Mouse (Mus musculus) small intestine, adult 2 months (tissue): ENCODE results near the gene Kndc1. TPM values are rescaled to one million over a fixed set of nuclear protein-coding genes. Genes with fewer than 3 reads are reported as not detected.

ENCODE experiments used
- H3K27ac ChIP-seq: fragments of 200-500 bp; 2 replicates; pipeline ENCODE4 v1.5.1; 2012; ENCODE audit warnings: low read depth, low read length, control low read depth, inconsistent platforms; ENCODE audit not compliant: insufficient read depth
- H3K27me3 ChIP-seq: fragments of 200-500 bp; 2 replicates; pipeline ENCODE4 v1.6.1; 2012; ENCODE audit warnings: mild to moderate bottlenecking, moderate library complexity, low read length, inconsistent platforms; ENCODE audit not compliant: control insufficient read depth, insufficient read depth
- H3K36me3 ChIP-seq: fragments of 200-500 bp; 2 replicates; pipeline ENCODE4 v1.6.1; 2012; ENCODE audit warnings: mild to moderate bottlenecking, low read length, control low read depth, inconsistent platforms; ENCODE audit not compliant: control insufficient read depth, insufficient read depth
- H3K4me1 ChIP-seq: fragments of 200-500 bp; 2 replicates; pipeline ENCODE4 v1.6.1; 2012; ENCODE audit warnings: low read length, inconsistent platforms, mixed read lengths; ENCODE audit not compliant: control insufficient read depth, insufficient read depth, insufficient read length
- H3K4me3 ChIP-seq: fragments of 200-500 bp; 2 replicates; pipeline ENCODE4 v1.5.1; 2012; ENCODE audit warnings: low read depth, mild to moderate bottlenecking, control low read depth, inconsistent platforms, low read length, moderate library complexity
- CTCF ChIP-seq: fragments of 200-500 bp; IDR thresholded peaks from 2 replicates; pipeline ENCODE4 v1.5.1; 2012; ENCODE audit warnings: low read depth, mild to moderate bottlenecking, control low read depth, inconsistent platforms, low read length, moderate library complexity, mixed read lengths; ENCODE audit not compliant: insufficient replicate concordance, insufficient read length; ENCODE audit errors: extremely low read depth
- POLR2A ChIP-seq: fragments of 200-500 bp; IDR thresholded peaks from 2 replicates; pipeline ENCODE4 v1.6.1; 2012; ENCODE audit warnings: low read depth, mild to moderate bottlenecking, control low read depth, inconsistent platforms, low read length, moderate library complexity
- WGBS: fragments of 180-500 bp; shearing (Covaris S2); methylation state at CpG from one replicate; pipeline ENCODE4 v1.1.7; 2018; 5-methylcytosine and 5-hydroxymethylcytosine counted together
- polyA plus RNA-seq: library from polyadenylated mRNA; depleted of rRNA; stranded (reverse); fragments of >200 nt; gene quantifications from 2 replicates; pipeline ENCODE4 v1.2.3, GENCODE M21; 2012

Gene Kndc1
- polyA plus RNA-seq, 1 experiment, result 0.16 TPM

DNA sequence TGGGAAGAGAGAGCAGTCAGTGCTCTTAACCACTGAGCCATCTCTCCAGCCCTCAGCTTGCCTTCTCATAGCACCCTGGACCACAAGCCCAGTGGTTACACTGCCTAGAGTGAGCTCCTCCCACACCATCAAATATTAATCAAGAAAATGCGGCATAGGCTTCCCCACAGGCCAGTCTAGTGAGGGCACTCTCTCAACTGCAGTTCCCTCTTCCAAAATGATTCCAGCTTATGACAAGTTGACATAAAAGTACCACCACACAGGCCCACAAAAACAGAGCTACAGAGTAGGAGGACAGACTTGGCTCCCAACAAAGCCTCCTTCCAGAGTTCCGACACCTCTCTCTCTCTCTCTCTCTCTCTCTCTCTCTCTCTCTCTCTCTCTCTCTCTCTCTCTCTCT lies 31.4 kb upstream of the Kndc1 start:
- no peak for TF ChIP-seq POLR2A
- no peak for TF ChIP-seq CTCF
- 58% methylated on average over 2 of the region's 2 CpGs for WGBS
- H3K4me3 ChIP-seq, result no peak overlapping the region

GRCm38 (mm10) chr7:139864253-139864652 lies 30.2 kb upstream of the Kndc1 start:
- Histone ChIP-seq H3K27me3 (no peaks in the 10 kb centered on the region), H3K27ac (no peak overlapping the region), H3K4me3 (no peak overlapping the region), H3K36me3 (no peaks in the 10 kb centered on the region), H3K4me1 (no peaks in the 10 kb centered on the region)
- TF ChIP-seq CTCF, result no peak
- TF ChIP-seq POLR2A, result no peak
- 35% methylated on average over 2 of the region's 2 CpGs for WGBS

More for the DNA sequence above, 31.4 kb upstream of the Kndc1 start:
- Histone ChIP-seq H3K27me3 (no peaks in the 10 kb centered on the region), H3K4me1 (no peaks in the 10 kb centered on the region), H3K36me3 (no peaks in the 10 kb centered on the region), H3K27ac (no peak overlapping the region)

- Histone ChIP-seq H3K4me3 (no peak overlapping the region), H3K27me3 (no peaks in the 10 kb centered on the region), H3K27ac (no peak overlapping the region), H3K4me1 (no peaks in the 10 kb centered on the region), H3K36me3 (no peaks in the 10 kb centered on the region)
- WGBS, result 41% methylated on average over 1 of the region's 1 CpGs
- no peak for TF ChIP-seq POLR2A
- no peak for TF ChIP-seq CTCF
These were observed 29.6 kb upstream of the Kndc1 start for GRCm38 (mm10) chr7:139864871-139865270.

DNA sequence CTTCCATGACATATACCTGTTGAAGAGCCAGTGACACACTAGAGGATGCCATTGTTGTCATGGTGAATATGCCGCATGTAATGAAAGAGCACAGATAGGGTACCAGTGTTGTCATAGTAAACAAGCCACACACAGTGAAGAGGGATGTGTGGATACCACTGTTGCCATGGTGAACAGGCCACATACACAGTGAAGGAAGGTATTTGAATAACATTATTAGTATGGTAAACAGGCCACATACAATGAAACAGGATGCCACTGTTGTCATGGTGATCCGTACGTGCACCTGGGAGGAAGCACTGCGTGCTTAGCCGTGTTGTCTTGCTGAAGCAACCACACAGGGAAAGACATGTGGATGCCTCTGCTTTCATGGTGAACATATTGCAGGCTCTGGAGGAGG lies 23.5 kb upstream of the Kndc1 start:
- TF ChIP-seq POLR2A (no peak), CTCF (no peak)
- 51% methylated on average over 5 of the region's 5 CpGs for WGBS
- Histone ChIP-seq H3K36me3 (no peaks in the 10 kb centered on the region), H3K27me3 (no peaks in the 10 kb centered on the region), H3K4me3 (no peak overlapping the region), H3K4me1 (no peaks in the 10 kb centered on the region), H3K27ac (no peak overlapping the region)

- no peaks in the 10 kb centered on the region for H3K36me3 ChIP-seq
- H3K4me1 ChIP-seq, result no peaks in the 10 kb centered on the region
- no peak overlapping the region for H3K4me3 ChIP-seq
- no peak overlapping the region for H3K27ac ChIP-seq
- H3K27me3 ChIP-seq, result no peaks in the 10 kb centered on the region
- TF ChIP-seq POLR2A (no peak), CTCF (peak; percentile 24; the same call in 1 of the 2 replicates)
- 58% methylated on average over 10 of the region's 10 CpGs for WGBS
These were observed 17.2 kb upstream of the Kndc1 start for GRCm38 (mm10) chr7:139877167-139877792.

DNA sequence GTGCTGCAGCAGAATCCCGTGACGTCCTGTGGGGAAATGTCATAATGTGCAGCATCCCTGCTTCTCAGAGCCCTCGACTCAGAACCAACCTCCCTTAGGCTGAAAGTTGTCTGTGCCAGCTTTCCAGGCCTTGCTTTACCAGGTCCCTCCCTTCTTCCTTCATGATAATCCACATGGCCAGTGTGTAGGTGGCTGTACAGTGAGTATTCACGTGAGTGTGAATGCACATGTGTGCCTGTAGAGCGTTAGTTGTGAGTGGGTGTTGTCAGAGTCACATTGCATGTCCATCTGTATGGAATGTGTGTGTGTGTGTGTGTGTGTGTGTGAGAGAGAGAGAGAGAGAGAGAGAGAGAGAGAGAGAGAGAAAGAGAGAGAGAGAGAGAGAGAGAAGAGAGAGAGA lies 16.4 kb upstream of the Kndc1 start:
- H3K27ac ChIP-seq, result no peak overlapping the region
- H3K4me3 ChIP-seq, result no peak overlapping the region
- H3K4me1 ChIP-seq, result no peaks in the 10 kb centered on the region
- WGBS, result 75% methylated on average over 5 of the region's 5 CpGs
- H3K27me3 ChIP-seq, result no peaks in the 10 kb centered on the region
- TF ChIP-seq CTCF (no peak), POLR2A (no peak)
- no peaks in the 10 kb centered on the region for H3K36me3 ChIP-seq

DNA sequence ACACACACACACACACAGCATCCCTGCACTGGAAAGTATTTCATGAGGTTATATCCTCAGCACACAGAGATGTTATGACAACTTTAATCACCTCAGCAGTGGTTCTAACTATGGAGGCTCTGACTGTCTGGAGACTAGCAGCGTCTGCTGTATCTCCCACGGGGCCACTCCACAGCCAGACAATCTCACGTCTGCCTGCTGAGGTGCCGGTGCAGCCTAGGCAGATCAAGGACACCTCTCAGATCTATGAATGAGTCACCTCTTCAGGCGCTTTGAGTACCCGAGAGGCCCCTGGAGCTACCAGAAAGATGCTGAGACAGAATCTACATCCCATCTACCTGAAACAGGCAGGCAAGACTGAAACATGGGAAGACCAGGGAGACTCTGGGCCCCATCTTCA lies 15.9 kb upstream of the Kndc1 start:
- Histone ChIP-seq H3K27ac (no peak overlapping the region), H3K36me3 (no peaks in the 10 kb centered on the region), H3K4me1 (no peaks in the 10 kb centered on the region), H3K27me3 (no peaks in the 10 kb centered on the region), H3K4me3 (no peak overlapping the region)
- 43% methylated on average over 6 of the region's 6 CpGs for WGBS
- TF ChIP-seq CTCF (no peak), POLR2A (no peak)

- Histone ChIP-seq H3K4me1 (no peaks in the 10 kb centered on the region), H3K4me3 (no peak overlapping the region), H3K36me3 (no peaks in the 10 kb centered on the region), H3K27me3 (no peaks in the 10 kb centered on the region), H3K27ac (no peak overlapping the region)
- no peak for TF ChIP-seq CTCF
- no peak for TF ChIP-seq POLR2A
- 82% methylated on average over 4 of the region's 4 CpGs for WGBS
These were observed 11.0 kb upstream of the Kndc1 start for GRCm38 (mm10) chr7:139883545-139883944.
